Mouse (Mus musculus) limb, embryonic 14.5 days (tissue): ENCODE data around the gene Slc4a5. TPM values are rescaled to one million over a fixed set of nuclear protein-coding genes. Genes with fewer than 3 reads are reported as not detected.

ENCODE experiments used
- ATAC-seq: fragments of 200-750 bp; cut with Nextera tagmentation; 2 replicates; pipeline ENCODE4 v1.8.0; 2017; ENCODE audit warnings: low read depth, moderate number of reproducible peaks, moderate TSS enrichment; ENCODE audit not compliant: low FRiP score
- DNase-seq: peaks from one replicate; pipeline ENCODE4 v3.0.0-alpha.2; 2015; ENCODE audit warnings: low spot score
- H3K27ac ChIP-seq: fragments of 300-500 bp; sonication (generic); replicated peaks from 2 replicates; pipeline ENCODE4 v1.5.1; 2014; ENCODE audit warnings: low read depth, mild to moderate bottlenecking, low read length, moderate library complexity, mixed read lengths
- H3K27me3 ChIP-seq: fragments of 300-500 bp; sonication (generic); 2 replicates; pipeline ENCODE4 v1.6.1; 2014; ENCODE audit warnings: low read length, mixed read lengths; ENCODE audit not compliant: control insufficient read depth, insufficient read depth
- H3K36me3 ChIP-seq: fragments of 300-500 bp; sonication (generic); 2 replicates; pipeline ENCODE4 v1.6.1; 2014; ENCODE audit warnings: mild to moderate bottlenecking, low read length, moderate library complexity, mixed read lengths; ENCODE audit not compliant: control insufficient read depth, insufficient read depth
- H3K4me1 ChIP-seq: fragments of 300-500 bp; sonication (generic); 2 replicates; pipeline ENCODE4 v1.6.1; 2014; ENCODE audit warnings: antibody characterized with exemption, low read length, mixed read lengths; ENCODE audit not compliant: control insufficient read depth, insufficient read depth
- H3K4me2 ChIP-seq: fragments of 300-500 bp; sonication (generic); replicated peaks from 2 replicates; pipeline ENCODE4 v1.6.1; 2014; ENCODE audit warnings: low read depth, mild to moderate bottlenecking, low read length, moderate library complexity; ENCODE audit not compliant: severe bottlenecking
- H3K4me3 ChIP-seq: fragments of 300-500 bp; sonication (generic); replicated peaks from 2 replicates; pipeline ENCODE4 v1.5.1; 2014; ENCODE audit warnings: low read length
- H3K9ac ChIP-seq: fragments of 300-500 bp; sonication (generic); 2 replicates; pipeline ENCODE4 v1.6.1; 2014; ENCODE audit warnings: mild to moderate bottlenecking, low read depth, low read length, moderate library complexity; ENCODE audit not compliant: severe bottlenecking
- H3K9me3 ChIP-seq: fragments of 300-500 bp; sonication (generic); 2 replicates; pipeline ENCODE4 v1.6.1; 2016; ENCODE audit warnings: low read length; ENCODE audit not compliant: control insufficient read depth
- POLR2A ChIP-seq: fragments of 200-500 bp; IDR thresholded peaks from 2 replicates; pipeline ENCODE4 v1.8.0; 2012; ENCODE audit warnings: inconsistent platforms, mild to moderate bottlenecking, moderate library complexity, borderline replicate concordance; ENCODE audit not compliant: insufficient read depth, insufficient read length; ENCODE audit errors: extremely low read depth
- WGBS: fragments of 180-500 bp; shearing (Covaris S2); extraction: QIAGEN DNeasy Blood & Tissue Kit; methylation state at CpG from one replicate; pipeline ENCODE4 v1.1.7; 2014; 5-methylcytosine and 5-hydroxymethylcytosine counted together
- polyA plus RNA-seq, 2 experiments: library from polyadenylated mRNA; depleted of rRNA in 1 of 2; stranded (reverse) in 1 of 2; unstranded in 1 of 2; fragments of >200 nt; fragmentation: Nextera tagmentation in 1 of 2; extraction: Ambion mirVana in 1 of 2; gene quantifications; 2 replicates each; pipeline versions ENCODE4 v1.2.1 to v1.2.3; 2012 to 2014

Gene Slc4a5
- polyA plus RNA-seq, 2 experiments, result 0.13 to 0.25 TPM

DNA sequence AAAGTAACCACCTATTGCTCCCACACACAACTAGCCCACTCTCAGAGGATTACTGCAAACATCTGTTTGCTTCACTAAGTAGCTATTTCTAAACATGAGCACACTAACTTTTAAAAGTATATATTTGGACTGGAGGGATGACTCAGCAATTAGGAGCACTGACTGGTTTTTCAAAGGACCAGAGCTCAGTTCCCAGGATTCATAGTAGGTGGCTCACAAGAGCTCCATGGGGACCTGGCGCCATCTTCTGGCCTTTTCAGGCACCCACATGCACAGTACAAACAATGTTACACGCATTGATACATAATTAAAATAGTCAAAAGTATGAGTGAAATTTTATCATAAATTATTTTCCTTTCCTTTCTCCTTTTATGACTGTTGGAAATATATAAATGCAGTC is 59.3 kb downstream of the Slc4a5 start:
- Histone ChIP-seq H3K4me3 (no peak overlapping the region), H3K4me1 (no peaks in the 10 kb centered on the region), H3K9me3 (no peaks in the 10 kb centered on the region), H3K4me2 (no peak overlapping the region), H3K9ac (no peak overlapping the region), H3K27me3 (no peaks in the 10 kb centered on the region), H3K27ac (no peak overlapping the region), H3K36me3 (no peaks in the 10 kb centered on the region)
- ATAC-seq, result no peak
- no peak for TF ChIP-seq POLR2A
- DNase-seq, result no peak
- WGBS, result 22% methylated on average over 2 of the region's 2 CpGs

DNA sequence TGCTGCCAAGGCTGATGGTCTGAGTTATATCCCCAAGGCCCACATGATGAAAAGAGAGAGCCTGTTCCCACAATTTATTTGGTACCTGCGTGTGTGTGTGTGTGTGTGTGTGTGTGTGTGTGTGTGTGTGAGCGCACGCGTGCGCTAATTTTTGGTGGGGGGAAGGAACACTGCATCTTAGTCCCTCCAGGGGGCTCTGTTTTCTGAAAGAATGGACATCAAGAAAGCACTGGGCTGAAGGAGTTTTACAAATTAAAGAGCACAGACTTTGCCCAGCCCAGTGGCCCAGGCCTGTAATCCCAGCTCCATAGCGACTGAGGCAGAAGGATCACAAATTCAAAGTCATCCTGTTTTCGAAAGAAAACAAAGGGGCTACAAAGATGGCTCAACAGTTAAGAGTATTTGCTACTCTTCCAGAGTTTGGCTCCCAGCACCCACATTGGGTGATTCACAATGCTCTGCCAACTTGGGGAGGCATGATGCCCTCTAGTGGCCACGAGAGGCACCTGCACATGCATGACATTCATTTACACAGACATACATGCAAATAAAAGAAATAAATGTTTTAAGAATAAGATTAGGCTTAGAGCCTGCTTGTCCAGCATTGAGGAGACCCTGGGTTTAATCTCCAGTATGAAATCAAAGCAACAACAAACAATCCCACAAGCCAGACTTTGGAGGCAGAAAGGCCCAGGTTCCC is 60.8 kb downstream of the Slc4a5 start:
- no peak for ATAC-seq

DNA sequence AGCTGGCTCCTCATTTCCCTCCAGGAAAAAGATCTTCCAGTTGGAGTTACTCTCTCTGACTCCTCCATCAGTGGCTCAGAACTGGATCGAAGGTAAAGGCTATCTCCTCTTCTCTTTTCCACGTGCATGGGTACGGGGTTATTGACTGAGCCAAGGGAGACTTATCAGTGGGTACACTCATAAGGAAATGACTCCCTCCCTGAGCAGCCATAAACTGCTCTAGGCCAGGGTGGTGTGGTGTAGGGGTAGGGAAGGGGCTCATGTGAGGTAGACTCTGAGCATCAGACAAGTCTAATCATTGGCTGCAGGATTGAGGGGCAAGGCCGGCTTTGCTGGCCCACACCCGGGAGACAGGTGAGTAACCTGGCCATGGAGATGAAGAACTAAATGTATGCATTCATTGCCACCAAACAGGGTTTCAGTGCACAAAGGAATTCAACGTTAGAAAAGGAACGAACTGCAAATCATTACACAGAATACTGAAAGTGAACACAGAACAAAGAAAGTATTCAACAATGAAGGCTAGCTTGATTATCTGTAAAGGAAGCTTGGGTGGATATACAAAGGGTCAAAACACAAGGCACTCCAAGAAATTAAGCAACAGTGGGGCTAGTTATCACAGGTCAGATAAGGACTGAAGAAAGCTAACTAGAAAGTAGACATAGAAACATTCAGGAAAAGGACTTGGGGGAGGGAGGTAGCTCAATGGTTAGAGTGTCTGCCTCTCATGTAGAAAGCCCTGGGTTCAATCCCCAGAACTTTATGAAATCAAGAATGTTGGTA is 81.0 kb downstream of the Slc4a5 start:
- WGBS, result 84% methylated on average over 7 of the region's 7 CpGs

More for the DNA sequence above, 60.8 kb downstream of the Slc4a5 start:
- Histone ChIP-seq H3K4me1 (no peaks in the 10 kb centered on the region), H3K36me3 (no peaks in the 10 kb centered on the region), H3K4me2 (no peak overlapping the region), H3K27ac (no peak overlapping the region), H3K4me3 (no peak overlapping the region), H3K27me3 (no peaks in the 10 kb centered on the region), H3K9me3 (no peaks in the 10 kb centered on the region), H3K9ac (no peak overlapping the region)
- TF ChIP-seq POLR2A, result no peak
- DNase-seq, result no peak
- WGBS, result 76% methylated on average over 8 of the region's 8 CpGs

DNA sequence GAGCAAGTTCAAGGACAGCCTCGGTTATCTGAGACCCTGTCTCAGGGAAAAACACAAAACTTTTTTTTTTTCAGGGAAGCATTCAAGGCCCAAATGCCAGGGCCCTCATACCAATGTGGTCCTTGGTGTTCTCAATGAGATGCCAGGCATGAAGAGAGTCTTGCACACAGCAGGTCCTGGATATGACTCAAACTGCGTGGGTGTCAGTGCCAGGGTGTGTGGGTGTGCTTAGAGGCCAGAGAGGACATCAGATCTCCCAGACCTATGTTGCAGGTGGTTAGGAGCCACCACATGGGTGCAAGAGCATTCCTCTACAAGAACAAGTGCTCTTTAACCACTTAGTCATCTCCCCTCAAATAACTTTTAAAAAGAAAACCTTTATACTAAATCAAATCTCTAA is 81.7 kb downstream of the Slc4a5 start:
- TF ChIP-seq POLR2A, result no peak

More for the DNA sequence above, 81.0 kb downstream of the Slc4a5 start:
- no peak overlapping the region for H3K4me2 ChIP-seq
- no peak overlapping the region for H3K4me3 ChIP-seq
- peaks cover 9% of the 10 kb centered on the region for H3K36me3 ChIP-seq
- H3K27ac ChIP-seq, result no peak overlapping the region
- H3K9me3 ChIP-seq, result no peaks in the 10 kb centered on the region
- DNase-seq, result no peak
- ATAC-seq, result no peak
- H3K9ac ChIP-seq, result no peak overlapping the region
- no peaks in the 10 kb centered on the region for H3K27me3 ChIP-seq
- TF ChIP-seq POLR2A, result no peak
- no peaks in the 10 kb centered on the region for H3K4me1 ChIP-seq

DNA sequence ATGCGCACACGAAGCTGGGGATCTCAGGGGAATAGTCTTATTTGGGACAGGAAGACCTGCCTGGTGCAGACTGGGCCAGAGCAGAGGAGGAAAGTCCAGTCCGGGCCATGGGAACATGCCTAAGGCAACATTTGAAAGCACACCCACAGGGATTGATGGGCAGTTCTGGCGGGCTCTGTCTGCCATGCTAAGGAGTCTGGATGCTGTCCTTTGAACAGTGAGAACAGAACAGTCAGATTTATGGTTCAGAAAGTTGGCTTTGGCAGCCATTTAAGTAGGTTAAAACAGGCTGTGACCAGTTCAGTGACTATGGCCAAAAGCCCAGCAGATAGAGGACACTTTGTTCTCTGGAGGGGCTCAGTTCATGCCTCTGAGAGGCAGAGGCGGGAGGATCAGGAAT is 82.6 kb downstream of the Slc4a5 start:
- Histone ChIP-seq H3K4me1 (no peaks in the 10 kb centered on the region), H3K9ac (no peak overlapping the region), H3K4me2 (no peak overlapping the region), H3K9me3 (no peaks in the 10 kb centered on the region), H3K27ac (no peak overlapping the region), H3K27me3 (no peaks in the 10 kb centered on the region), H3K4me3 (no peak overlapping the region), H3K36me3 (peaks cover 25% of the 10 kb centered on the region)
- no peak for TF ChIP-seq POLR2A
- 0 out of 2 replicates have a peak, but pooled peaks have one; percentile 15 for ATAC-seq
- 62% methylated on average over 5 of the region's 5 CpGs for WGBS
- DNase-seq, result no peak

More for the DNA sequence above, 81.7 kb downstream of the Slc4a5 start:
- Histone ChIP-seq H3K9ac (no peak overlapping the region), H3K4me1 (no peaks in the 10 kb centered on the region), H3K9me3 (no peaks in the 10 kb centered on the region), H3K27ac (no peak overlapping the region), H3K36me3 (peaks cover 15% of the 10 kb centered on the region), H3K27me3 (no peaks in the 10 kb centered on the region), H3K4me2 (no peak overlapping the region), H3K4me3 (no peak overlapping the region)
- ATAC-seq, result no peak
- WGBS, result 85% methylated on average over 2 of the region's 2 CpGs
- no peak for DNase-seq
